Comparison of ENCODE assay signal across 9 mouse cellular contexts in the genomic region with DNA sequence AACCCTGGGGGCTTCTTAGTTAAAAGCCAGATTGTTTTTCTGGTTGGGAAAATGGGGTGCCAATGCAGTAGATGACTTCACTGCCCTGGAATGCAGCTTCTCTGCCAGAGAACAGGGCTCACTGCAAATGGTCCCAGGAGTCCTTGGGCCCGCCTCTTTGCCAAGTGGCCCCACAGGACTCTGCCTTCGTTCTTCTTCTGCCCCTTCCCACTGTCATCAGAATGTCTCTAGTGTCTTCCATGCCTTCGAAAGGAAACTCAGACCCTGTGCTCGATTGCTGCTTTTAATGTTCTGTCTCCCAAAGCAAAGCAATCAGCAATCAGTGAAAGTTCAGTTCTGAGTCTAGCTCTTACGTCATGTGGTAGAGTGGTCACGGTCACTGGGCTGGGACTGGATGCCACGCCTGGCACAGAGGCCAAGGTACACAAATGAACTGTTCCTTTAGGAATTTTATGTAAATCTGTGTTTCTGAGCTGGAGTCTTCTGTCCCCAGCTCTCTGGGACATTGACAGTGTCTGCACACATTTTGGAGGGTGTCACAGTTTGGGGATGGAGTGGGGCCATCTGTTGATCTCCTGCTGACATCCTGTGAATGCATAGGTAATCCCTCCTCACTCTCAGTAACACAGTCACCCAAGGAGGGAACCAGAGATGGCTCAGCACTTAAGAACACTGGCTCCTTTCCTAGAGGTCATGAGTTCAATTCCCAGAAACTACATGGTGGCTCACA. TPM values are rescaled to one million over a fixed set of nuclear protein-coding genes. Genes with fewer than 3 reads are reported as not detected.
A peak's percentile ranks its signal among the peaks of the same experiment; 100 is the strongest.
DNase-seq lines count a peak whose midpoint lies in the region; ATAC-seq and TF ChIP-seq lines count a peak whose summit lies in the region.
"Had no signal": no experiment of that assay in that cellular context is flagged by ENCODE, and none has a peak within 500 bp of the region (broad histone marks: within the 10 kb centered on the region; RNA-seq: fewer than 3 reads in every experiment).

No protein-coding gene starts in this region.

- peaks cover 15% of the 10 kb centered on the region for H3K36me3 ChIP-seq in liver, postnatal 0 days (replicated peaks; ENCODE audit: insufficient read depth, low read length)
- H3K36me3 ChIP-seq in liver, embryonic 12.5 days: peaks cover 22% of the 10 kb centered on the region
- no peaks in the 10 kb centered on the region for H3K36me3 ChIP-seq in limb, embryonic 14.5 days (ENCODE audit: control insufficient read depth, insufficient read depth, low read length)

- H3K9ac ChIP-seq in liver, postnatal 0 days (replicated peaks): no peak overlapping the region
- H3K9ac ChIP-seq in liver, embryonic 12.5 days: no peak overlapping the region
- H3K9ac ChIP-seq in limb, embryonic 14.5 days (ENCODE audit: low read depth, low read length, severe bottlenecking): peak overlapping the region; percentile 4; the same call in 1 of the 2 replicates
- H3K9ac ChIP-seq: liver, embryonic 13.5 days had no signal

- H3K4me3 ChIP-seq in liver, postnatal 0 days (ENCODE audit: low read depth, low read length): no peak overlapping the region
- H3K4me3 ChIP-seq in liver, embryonic 12.5 days: no peak overlapping the region
- no peak overlapping the region for H3K4me3 ChIP-seq in limb, embryonic 14.5 days (replicated peaks; ENCODE audit: low read length)
- H3K4me3 ChIP-seq: liver, embryonic 13.5 days had no signal

- DNase-seq in liver, postnatal 0 days: peak; percentile 40
- DNase-seq in fibroblast of lung, adult 2 months (ENCODE audit: low read depth): peak; percentile 63
- DNase-seq in heart, postnatal 14 days: peak; percentile 61 to 76
- DNase-seq in limb, embryonic 14.5 days (ENCODE audit: low spot score): peak; percentile 69
- no peak for DNase-seq in right cerebral cortex, adult 18-20 months
- no peak for DNase-seq in embryo, embryonic 11 days
- DNase-seq: liver, embryonic 13.5 days had no signal

- 60% methylated on average over 7 of the region's 7 CpGs for WGBS in liver, postnatal 0 days (ENCODE audit: insufficient replicate concordance)
- WGBS in liver, embryonic 12.5 days (ENCODE audit: insufficient replicate concordance): 67% methylated on average over 7 of the region's 7 CpGs
- 38% methylated on average over 7 of the region's 7 CpGs for WGBS in limb, embryonic 14.5 days

- no peaks in the 10 kb centered on the region for H3K9me3 ChIP-seq in liver, postnatal 0 days (ENCODE audit: low read length)
- H3K9me3 ChIP-seq in liver, embryonic 12.5 days (replicated peaks): no peaks in the 10 kb centered on the region
- no peaks in the 10 kb centered on the region for H3K9me3 ChIP-seq in limb, embryonic 14.5 days (ENCODE audit: control insufficient read depth, low read length)
- H3K9me3 ChIP-seq: liver, embryonic 13.5 days had no signal

- no peak; the same call in 1 of the 2 replicates for TF ChIP-seq EP300 in liver, postnatal 0 days (IDR thresholded peaks at IDR 0.05; ENCODE audit: low read depth)

- H3K4me2 ChIP-seq in liver, postnatal 0 days (ENCODE audit: low read depth, low read length): no peak overlapping the region
- no peak overlapping the region for H3K4me2 ChIP-seq in liver, embryonic 12.5 days
- H3K4me2 ChIP-seq in limb, embryonic 14.5 days (replicated peaks; ENCODE audit: low read depth, low read length, severe bottlenecking): no peak overlapping the region; the same call in 1 of the 2 replicates
- H3K4me2 ChIP-seq: liver, embryonic 13.5 days had no signal

- TF ChIP-seq POLR2A in limb, embryonic 14.5 days (IDR thresholded peaks at IDR 0.05; ENCODE audit: borderline replicate concordance, extremely low read depth, insufficient read depth, insufficient read length): no peak

- intact Hi-C loops in heart, postnatal 14 days (cut with DNase I): no loop called here

- H3K4me1 ChIP-seq in liver, postnatal 0 days (ENCODE audit: insufficient read depth): no peaks in the 10 kb centered on the region
- peaks cover 14% of the 10 kb centered on the region for H3K4me1 ChIP-seq in liver, embryonic 12.5 days
- peaks cover 18% of the 10 kb centered on the region for H3K4me1 ChIP-seq in limb, embryonic 14.5 days (ENCODE audit: control insufficient read depth, insufficient read depth, low read length)

- peak overlapping the region; percentile 48; the same call in 1 of the 2 replicates for H3K27ac ChIP-seq in liver, postnatal 0 days (ENCODE audit: low read depth)
- H3K27ac ChIP-seq in liver, embryonic 12.5 days: no peak overlapping the region
- peak overlapping the region; percentile 75 for H3K27ac ChIP-seq in limb, embryonic 14.5 days (replicated peaks; ENCODE audit: low read depth, low read length)
- H3K27ac ChIP-seq: liver, embryonic 13.5 days had no signal

- ATAC-seq in liver, postnatal 0 days: peak; percentile 93
- ATAC-seq in liver, embryonic 12.5 days: no peak
- peak; percentile 71 for ATAC-seq in limb, embryonic 14.5 days (ENCODE audit: low FRiP score, low read depth)
- ATAC-seq in megakaryocyte-erythroid progenitor cell, adult 5-6 weeks (replicated peaks; ENCODE audit: low FRiP score, low TSS enrichment, poor library complexity, severe bottlenecking): no peak

- no peak for TF ChIP-seq CTCF in liver, postnatal 0 days (IDR thresholded peaks at IDR 0.05; ENCODE audit: low read depth)

- no peaks in the 10 kb centered on the region for H3K27me3 ChIP-seq in liver, postnatal 0 days (ENCODE audit: insufficient read depth, low read length)
- H3K27me3 ChIP-seq in liver, embryonic 12.5 days (replicated peaks): no peaks in the 10 kb centered on the region
- no peaks in the 10 kb centered on the region for H3K27me3 ChIP-seq in limb, embryonic 14.5 days (ENCODE audit: control insufficient read depth, insufficient read depth, low read length)
- H3K27me3 ChIP-seq: liver, embryonic 13.5 days had no signal

RNA-seq across cellular contexts. Expression of a gene that starts 37.2 kb away (rescaled TPM):
- polyA plus RNA-seq in liver, postnatal 0 days (2015; fragmentation: Nextera tagmentation; extraction: Ambion mirVana): 14.1 and 15.4 TPM in 2 replicates
- 34.5 and 36.0 TPM in 2 replicates for polyA plus RNA-seq in liver, embryonic 12.5 days (2016; fragmentation: Nextera tagmentation; extraction: Ambion mirVana)
- total RNA-seq in heart, postnatal 14 days (2021): 10 to 100 TPM; 51.0 to 55.4 TPM
- 56.1 and 75.6 TPM in 2 replicates for polyA plus RNA-seq in limb, embryonic 14.5 days (2012; rRNA removed)
- polyA plus RNA-seq in limb, embryonic 14.5 days (2014; fragmentation: Nextera tagmentation; extraction: Ambion mirVana): 63.2 and 68.6 TPM in 2 replicates
- total RNA-seq in megakaryocyte-erythroid progenitor cell, adult 5-6 weeks (2014; fragmentation: Nextera tagmentation): 30.9 and 40.5 TPM in 2 replicates
- total RNA-seq in megakaryocyte-erythroid progenitor cell, adult 5-6 weeks (2017): 28.8 and 36.2 TPM in 2 replicates

Comparison
In these comparisons a context has a peak if more than half of its experiments do, and no peak if none do; other contexts are left out.
1. ATAC-seq: peak in liver, postnatal 0 days (single experiment) and limb, embryonic 14.5 days (single experiment); none in liver, embryonic 12.5 days (single experiment) and megakaryocyte-erythroid progenitor cell, adult 5-6 weeks (single experiment).
2. DNase-seq: peak in liver, postnatal 0 days (single experiment), fibroblast of lung, adult 2 months (single experiment), heart, postnatal 14 days (2 of 2) and limb, embryonic 14.5 days (single experiment); none in right cerebral cortex, adult 18-20 months (single experiment) and embryo, embryonic 11 days (single experiment).